Mouse (Mus musculus): ENCODE data around the gene Sidt1. TPM values are rescaled to one million over a fixed set of nuclear protein-coding genes. Genes with fewer than 3 reads are reported as not detected.

Gene Sidt1
- polyA plus RNA-seq, 1 experiment from 2014 or later = 14.3 TPM

DNA sequence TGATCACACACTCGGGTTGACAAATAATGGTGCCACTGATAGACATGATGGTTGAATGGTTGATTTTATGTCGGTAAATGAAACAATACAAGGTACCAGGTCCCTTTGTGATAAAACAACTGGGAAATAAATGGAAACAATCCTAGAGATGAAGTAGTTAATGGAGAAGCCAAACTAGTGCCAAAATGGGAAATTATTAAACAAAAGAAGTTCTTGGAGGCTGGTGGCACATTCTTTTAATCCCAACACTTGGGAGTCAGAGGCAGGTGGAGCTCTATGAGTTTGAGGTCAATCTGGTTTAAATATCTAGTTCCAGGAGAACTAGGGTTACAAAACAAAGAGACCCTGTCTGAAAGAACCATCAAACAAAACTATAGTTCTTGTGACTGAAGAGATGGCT is 68.1 kb downstream of the Sidt1 start:
- H3K27ac ChIP-seq = no peak overlapping the region
- no peaks in the 10 kb centered on the region for H3K36me3 ChIP-seq (replicated peaks; ENCODE audit: control insufficient read depth, insufficient read depth)
- DNase-seq (ENCODE audit: low spot score) = no peak
- no peak overlapping the region for H3K4me2 ChIP-seq (replicated peaks)
- no peaks in the 10 kb centered on the region for H3K4me1 ChIP-seq (replicated peaks; ENCODE audit: control insufficient read depth, insufficient read depth, low read length)
- H3K9ac ChIP-seq = no peak overlapping the region
- WGBS = 63% methylated on average over 2 of the region's 2 CpGs
- no peaks in the 10 kb centered on the region for H3K9me3 ChIP-seq (ENCODE audit: control insufficient read depth, low read length)
- no peak overlapping the region for H3K4me3 ChIP-seq (replicated peaks; ENCODE audit: low read length)
- ATAC-seq (ENCODE audit: low FRiP score) = no peak
- H3K27me3 ChIP-seq (ENCODE audit: control insufficient read depth, insufficient read depth, low read length) = no peaks in the 10 kb centered on the region

DNA sequence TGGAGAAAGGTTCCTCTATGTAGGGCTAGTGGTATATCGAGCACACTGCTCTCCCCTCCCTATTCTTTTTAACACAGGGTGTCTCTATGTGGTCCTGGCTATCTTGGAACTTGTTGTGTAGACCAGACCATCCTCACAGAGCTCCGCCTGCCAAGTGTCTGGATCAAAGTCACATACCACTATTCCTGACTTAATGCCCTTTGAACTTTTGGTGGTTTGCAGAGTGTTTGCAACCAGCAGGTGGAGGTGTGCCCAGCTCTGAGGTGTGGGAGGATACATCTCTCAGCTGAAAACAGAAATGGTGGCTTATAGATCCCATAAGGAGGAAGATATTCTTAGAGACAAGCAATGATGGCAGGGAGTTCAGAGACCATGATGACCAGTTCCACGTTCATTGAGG is 75.5 kb downstream of the Sidt1 start:
- no peak overlapping the region for H3K4me3 ChIP-seq (replicated peaks; ENCODE audit: low read length)
- no peak overlapping the region for H3K9ac ChIP-seq
- no peak for DNase-seq (ENCODE audit: low spot score)
- no peak for ATAC-seq (ENCODE audit: low FRiP score)
- no peak overlapping the region for H3K27ac ChIP-seq
- no peaks in the 10 kb centered on the region for H3K36me3 ChIP-seq (replicated peaks; ENCODE audit: control insufficient read depth, insufficient read depth)
- H3K27me3 ChIP-seq (ENCODE audit: control insufficient read depth, insufficient read depth, low read length) = no peaks in the 10 kb centered on the region
- H3K4me1 ChIP-seq (replicated peaks; ENCODE audit: control insufficient read depth, insufficient read depth, low read length) = no peaks in the 10 kb centered on the region
- H3K4me2 ChIP-seq (replicated peaks) = no peak overlapping the region
- H3K9me3 ChIP-seq (ENCODE audit: control insufficient read depth, low read length) = no peaks in the 10 kb centered on the region
- 91% methylated on average over 3 of the region's 3 CpGs for WGBS

DNA sequence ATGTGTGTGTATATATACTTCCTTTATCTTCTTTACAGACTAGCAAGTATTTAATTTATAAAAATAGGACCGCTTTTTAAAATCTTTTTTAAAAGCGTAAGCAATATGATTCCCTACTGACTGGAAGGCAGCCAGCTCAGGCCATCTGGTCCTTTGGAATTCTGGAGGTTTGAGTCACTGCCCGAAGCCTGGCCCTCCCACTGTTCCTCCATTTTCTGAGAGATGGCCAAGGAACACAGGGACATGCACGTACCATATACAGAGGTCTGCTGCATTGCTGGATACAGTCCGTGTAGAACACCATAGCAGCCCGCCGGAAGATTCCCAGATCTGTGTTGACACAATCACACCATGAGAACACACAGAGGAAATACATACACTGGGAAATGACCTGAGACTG is 78.3 kb downstream of the Sidt1 start:
- no peaks in the 10 kb centered on the region for H3K27me3 ChIP-seq (ENCODE audit: control insufficient read depth, insufficient read depth, low read length)
- H3K4me3 ChIP-seq (replicated peaks; ENCODE audit: low read length) = no peak overlapping the region
- H3K27ac ChIP-seq = no peak overlapping the region
- no peak overlapping the region for H3K9ac ChIP-seq
- WGBS = 83% methylated on average over 7 of the region's 7 CpGs
- DNase-seq (ENCODE audit: low spot score) (peak; percentile 44), ATAC-seq (ENCODE audit: low FRiP score) (no peak)
- no peaks in the 10 kb centered on the region for H3K9me3 ChIP-seq (ENCODE audit: control insufficient read depth, low read length)
- H3K4me1 ChIP-seq (replicated peaks; ENCODE audit: control insufficient read depth, insufficient read depth, low read length) = no peaks in the 10 kb centered on the region
- no peak overlapping the region for H3K4me2 ChIP-seq (replicated peaks)
- no peaks in the 10 kb centered on the region for H3K36me3 ChIP-seq (replicated peaks; ENCODE audit: control insufficient read depth, insufficient read depth)

DNA sequence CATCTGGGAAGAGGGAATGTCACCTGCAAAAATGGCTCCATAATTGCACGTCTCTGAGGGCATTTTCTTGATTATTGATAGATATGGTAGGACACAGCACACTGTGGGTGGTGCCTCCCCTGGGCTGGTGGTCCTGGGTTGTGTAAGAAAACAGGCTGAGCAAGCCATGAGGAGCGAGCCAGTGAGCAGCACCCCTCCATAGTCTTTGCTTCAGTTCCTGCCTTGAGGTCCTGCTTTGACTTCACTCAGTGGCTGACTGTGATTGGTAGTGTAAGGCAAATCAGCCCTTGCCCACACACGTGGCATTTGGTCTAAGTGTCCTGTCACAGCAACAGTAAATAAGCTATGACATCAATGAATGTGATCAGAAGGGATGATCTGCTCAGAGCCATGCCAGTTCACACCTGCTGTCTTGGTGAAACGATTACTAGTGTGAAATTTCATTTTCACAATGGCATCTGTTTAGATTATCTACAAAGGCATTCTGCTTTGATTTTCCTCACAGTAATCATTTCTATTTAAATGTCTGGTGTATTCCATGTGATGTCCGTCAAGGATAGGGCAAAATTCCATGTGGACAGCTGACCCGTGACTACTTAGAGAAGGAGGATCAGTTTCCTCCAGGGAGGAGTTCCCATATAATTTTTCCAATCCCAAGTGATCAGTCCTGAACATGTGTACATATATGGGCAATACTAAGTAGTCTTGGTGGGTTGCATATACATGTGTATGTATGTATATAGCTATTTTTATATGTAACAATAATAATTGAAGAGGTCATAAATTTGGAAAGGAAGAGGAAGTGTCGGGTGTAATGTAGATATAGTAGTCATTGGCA is 79.0 kb downstream of the Sidt1 start:
- no peak overlapping the region for H3K4me3 ChIP-seq (replicated peaks; ENCODE audit: low read length)
- no peak overlapping the region for H3K27ac ChIP-seq
- DNase-seq (ENCODE audit: low spot score) (no peak), ATAC-seq (ENCODE audit: low FRiP score) (no peak)
- H3K4me2 ChIP-seq (replicated peaks) = no peak overlapping the region
- 82% methylated on average over 7 of the region's 7 CpGs for whole genome bisulfite sequencing
- H3K36me3 ChIP-seq (replicated peaks; ENCODE audit: control insufficient read depth, insufficient read depth) = no peaks in the 10 kb centered on the region
- no peaks in the 10 kb centered on the region for H3K9me3 ChIP-seq (ENCODE audit: control insufficient read depth, low read length)
- H3K27me3 ChIP-seq (ENCODE audit: control insufficient read depth, insufficient read depth, low read length) = no peaks in the 10 kb centered on the region
- H3K9ac ChIP-seq = no peak overlapping the region
- H3K4me1 ChIP-seq (replicated peaks; ENCODE audit: control insufficient read depth, insufficient read depth, low read length) = no peaks in the 10 kb centered on the region

DNA sequence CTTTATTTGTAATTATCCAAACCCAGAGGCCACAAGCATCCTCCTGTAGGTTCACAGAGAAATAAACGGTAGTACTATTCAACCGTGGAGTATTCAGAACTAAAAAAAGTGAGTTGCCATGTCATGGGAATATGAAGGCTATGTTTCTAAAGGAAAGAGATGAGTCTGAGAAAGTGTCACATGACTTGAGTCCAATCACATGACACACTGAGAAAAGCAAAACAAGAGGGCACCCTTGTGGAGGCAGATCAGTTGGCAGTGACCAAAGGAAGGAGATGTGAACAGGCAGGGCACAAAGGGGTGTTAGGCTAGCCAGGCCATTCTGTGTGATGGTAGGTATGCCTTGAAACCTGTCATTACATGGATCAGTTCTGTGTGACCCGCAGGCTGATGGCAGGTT is 80.3 kb downstream of the Sidt1 start:
- H3K9ac ChIP-seq = no peak overlapping the region
- H3K9me3 ChIP-seq (ENCODE audit: control insufficient read depth, low read length) = no peaks in the 10 kb centered on the region
- H3K4me3 ChIP-seq (replicated peaks; ENCODE audit: low read length) = no peak overlapping the region
- no peaks in the 10 kb centered on the region for H3K36me3 ChIP-seq (replicated peaks; ENCODE audit: control insufficient read depth, insufficient read depth)
- ATAC-seq (ENCODE audit: low FRiP score) (no peak), DNase-seq (ENCODE audit: low spot score) (no peak)
- H3K4me1 ChIP-seq (replicated peaks; ENCODE audit: control insufficient read depth, insufficient read depth, low read length) = no peaks in the 10 kb centered on the region
- no peak overlapping the region for H3K27ac ChIP-seq
- H3K27me3 ChIP-seq (ENCODE audit: control insufficient read depth, insufficient read depth, low read length) = no peaks in the 10 kb centered on the region
- WGBS = 95% methylated on average over 3 of the region's 3 CpGs
- H3K4me2 ChIP-seq (replicated peaks) = no peak overlapping the region

DNA sequence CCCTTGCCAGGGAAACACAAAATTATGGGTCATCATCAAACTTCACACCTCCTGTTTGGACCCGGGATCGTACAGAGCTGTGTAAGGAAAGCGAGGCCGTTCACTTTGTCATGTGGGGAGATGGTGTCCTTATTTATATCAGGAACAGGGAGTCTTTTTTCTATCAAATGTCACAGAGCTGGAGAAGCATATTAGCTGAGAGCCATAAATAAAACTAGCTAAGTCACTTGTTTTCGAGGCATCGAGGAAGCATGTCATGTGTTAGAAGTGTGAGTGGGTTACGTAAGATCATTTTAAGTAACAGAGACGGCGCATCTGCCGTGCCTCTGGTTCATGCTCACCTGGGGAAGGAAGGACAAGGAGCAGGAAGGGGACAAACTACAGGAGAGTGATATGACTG is 83.0 kb downstream of the Sidt1 start:
- DNase-seq (ENCODE audit: low spot score) = no peak
- no peak for ATAC-seq (ENCODE audit: low FRiP score)
- WGBS = 96% methylated on average over 10 of the region's 10 CpGs

DNA sequence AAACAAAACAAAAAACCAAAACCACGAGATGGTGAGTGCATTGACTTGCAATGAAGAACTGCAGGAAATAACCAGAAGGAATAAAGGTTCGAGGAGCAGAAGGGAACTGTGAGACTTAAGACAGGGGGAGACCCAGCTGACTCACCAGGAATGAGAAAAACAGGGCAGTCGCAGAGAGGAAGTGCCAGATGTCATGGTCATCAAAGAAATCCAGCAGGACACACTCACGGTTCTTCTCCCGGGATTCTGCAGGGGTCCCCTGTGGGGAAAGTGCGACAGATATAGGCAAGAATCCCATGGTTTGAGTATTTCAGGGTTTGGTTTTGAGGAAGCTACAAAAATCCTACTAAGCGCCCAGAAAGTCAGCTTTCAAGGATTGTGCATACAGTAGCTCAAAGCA is 89.7 kb downstream of the Sidt1 start:
- ATAC-seq (ENCODE audit: low FRiP score) (no peak), DNase-seq (ENCODE audit: low spot score) (no peak)
- WGBS = 76% methylated on average over 7 of the region's 7 CpGs
- H3K4me1 ChIP-seq (replicated peaks; ENCODE audit: control insufficient read depth, insufficient read depth, low read length) = no peaks in the 10 kb centered on the region
- H3K4me3 ChIP-seq (replicated peaks; ENCODE audit: low read length) = no peak overlapping the region
- no peak overlapping the region for H3K4me2 ChIP-seq (replicated peaks)
- no peaks in the 10 kb centered on the region for H3K27me3 ChIP-seq (ENCODE audit: control insufficient read depth, insufficient read depth, low read length)
- H3K9ac ChIP-seq = no peak overlapping the region
- no peak overlapping the region for H3K27ac ChIP-seq
- no peaks in the 10 kb centered on the region for H3K9me3 ChIP-seq (ENCODE audit: control insufficient read depth, low read length)
- H3K36me3 ChIP-seq (replicated peaks; ENCODE audit: control insufficient read depth, insufficient read depth) = no peaks in the 10 kb centered on the region

More for the DNA sequence above, 83.0 kb downstream of the Sidt1 start:
- H3K9me3 ChIP-seq (ENCODE audit: control insufficient read depth, low read length) = no peaks in the 10 kb centered on the region
- H3K27me3 ChIP-seq (ENCODE audit: control insufficient read depth, insufficient read depth, low read length) = no peaks in the 10 kb centered on the region
- H3K4me2 ChIP-seq (replicated peaks) = no peak overlapping the region
- H3K9ac ChIP-seq = no peak overlapping the region
- H3K4me3 ChIP-seq (replicated peaks; ENCODE audit: low read length) = no peak overlapping the region
- H3K27ac ChIP-seq = no peak overlapping the region
- H3K36me3 ChIP-seq (replicated peaks; ENCODE audit: control insufficient read depth, insufficient read depth) = no peaks in the 10 kb centered on the region
- H3K4me1 ChIP-seq (replicated peaks; ENCODE audit: control insufficient read depth, insufficient read depth, low read length) = no peaks in the 10 kb centered on the region

DNA sequence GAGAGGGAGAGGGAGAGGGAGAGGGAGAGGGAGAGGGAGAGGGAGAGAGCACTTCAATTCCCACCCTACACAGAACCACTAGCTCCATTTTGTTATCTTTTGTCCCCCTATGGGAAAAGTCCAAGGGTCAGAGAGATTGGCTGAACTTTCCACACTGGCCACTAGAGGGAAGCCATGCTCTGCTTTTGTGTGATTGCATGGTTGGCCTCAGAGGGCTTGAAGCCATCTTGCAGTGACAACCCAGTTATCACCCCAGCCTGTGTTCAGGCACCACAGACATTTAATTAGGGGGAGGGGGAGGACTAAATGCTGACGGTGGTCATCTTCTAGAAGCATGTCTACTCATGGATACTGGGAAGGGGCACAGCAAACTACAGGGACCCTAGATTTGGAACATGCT is 90.4 kb downstream of the Sidt1 start:
- no peak overlapping the region for H3K4me2 ChIP-seq (replicated peaks)
- H3K9ac ChIP-seq = no peak overlapping the region
- H3K4me1 ChIP-seq (replicated peaks; ENCODE audit: control insufficient read depth, insufficient read depth, low read length) = no peaks in the 10 kb centered on the region
- H3K36me3 ChIP-seq (replicated peaks; ENCODE audit: control insufficient read depth, insufficient read depth) = no peaks in the 10 kb centered on the region
- no peak overlapping the region for H3K4me3 ChIP-seq (replicated peaks; ENCODE audit: low read length)
- DNase-seq (ENCODE audit: low spot score) (peak; percentile 78), ATAC-seq (ENCODE audit: low FRiP score) (peak; percentile 76; the same call in 1 of the 2 replicates)
- 2% methylated on average over 1 of the region's 1 CpGs for WGBS
- no peaks in the 10 kb centered on the region for H3K27me3 ChIP-seq (ENCODE audit: control insufficient read depth, insufficient read depth, low read length)
- H3K9me3 ChIP-seq (ENCODE audit: control insufficient read depth, low read length) = no peaks in the 10 kb centered on the region
- no peak overlapping the region for H3K27ac ChIP-seq

DNA sequence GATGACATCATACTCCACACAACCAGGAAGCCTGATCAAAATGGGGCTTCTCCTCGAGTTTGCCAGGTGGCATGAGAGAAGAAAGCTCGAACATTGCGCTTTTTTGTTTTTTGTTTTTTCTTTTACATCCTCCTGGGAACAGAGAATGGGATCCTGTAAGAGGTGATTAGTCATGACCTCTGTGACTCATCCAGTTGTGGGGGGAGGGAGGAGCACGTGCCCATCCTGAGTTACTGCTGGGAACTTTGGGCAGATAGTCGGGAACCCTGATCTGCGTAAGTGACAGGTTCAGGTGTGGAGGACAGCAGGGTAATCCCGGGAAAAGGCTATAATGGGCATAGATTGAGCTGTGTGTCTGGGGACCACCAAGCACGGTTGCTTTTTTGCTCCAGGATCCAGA is 92.6 kb downstream of the Sidt1 start:
- H3K4me3 ChIP-seq (replicated peaks; ENCODE audit: low read length) = no peak overlapping the region
- ATAC-seq (ENCODE audit: low FRiP score) (no peak), DNase-seq (ENCODE audit: low spot score) (no peak)
- no peak overlapping the region for H3K4me2 ChIP-seq (replicated peaks)
- no peak overlapping the region for H3K27ac ChIP-seq
- no peak overlapping the region for H3K9ac ChIP-seq
- no peaks in the 10 kb centered on the region for H3K9me3 ChIP-seq (ENCODE audit: control insufficient read depth, low read length)
- no peaks in the 10 kb centered on the region for H3K27me3 ChIP-seq (ENCODE audit: control insufficient read depth, insufficient read depth, low read length)
- WGBS = 72% methylated on average over 8 of the region's 8 CpGs
- H3K36me3 ChIP-seq (replicated peaks; ENCODE audit: control insufficient read depth, insufficient read depth) = no peaks in the 10 kb centered on the region
- H3K4me1 ChIP-seq (replicated peaks; ENCODE audit: control insufficient read depth, insufficient read depth, low read length) = no peaks in the 10 kb centered on the region

DNA sequence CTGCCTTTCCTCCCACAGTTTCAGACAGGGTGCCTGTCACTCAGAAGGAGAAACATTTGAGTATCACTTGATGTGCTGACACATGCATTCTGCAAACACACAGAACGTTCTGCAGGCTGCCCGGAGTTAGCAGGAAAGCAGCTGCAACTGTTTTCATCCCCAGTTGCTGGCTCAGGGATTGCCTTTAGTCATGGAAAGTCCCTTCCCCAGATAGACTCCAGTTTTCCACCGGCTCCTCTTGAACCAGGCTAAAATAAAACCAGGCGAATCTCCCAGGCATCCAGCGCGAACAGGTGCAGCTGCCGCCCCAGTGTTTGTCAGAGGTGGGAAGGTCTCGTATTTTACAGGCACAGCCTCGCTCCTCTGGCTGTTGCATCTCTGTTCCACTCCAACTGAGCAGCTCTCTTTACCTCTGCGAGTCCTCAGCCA is 94.1 kb downstream of the Sidt1 start:
- Histone ChIP-seq H3K4me2 (replicated peaks) (no peak overlapping the region), H3K4me1 (replicated peaks; ENCODE audit: control insufficient read depth, insufficient read depth, low read length) (no peaks in the 10 kb centered on the region), H3K36me3 (replicated peaks; ENCODE audit: control insufficient read depth, insufficient read depth) (no peaks in the 10 kb centered on the region), H3K9ac (no peak overlapping the region), H3K27me3 (ENCODE audit: control insufficient read depth, insufficient read depth, low read length) (no peaks in the 10 kb centered on the region), H3K27ac (no peak overlapping the region), H3K4me3 (replicated peaks; ENCODE audit: low read length) (no peak overlapping the region), H3K9me3 (ENCODE audit: control insufficient read depth, low read length) (no peaks in the 10 kb centered on the region)
- DNase-seq (ENCODE audit: low spot score) (no peak), ATAC-seq (ENCODE audit: low FRiP score) (no peak)
- 63% methylated on average over 10 of the region's 10 CpGs for WGBS

Data from hindbrain, embryonic 14.5 days (tissue).